Mouse (Mus musculus) liver, postnatal 0 days (tissue): ENCODE measurements around the gene Pip4k2b.

ENCODE experiments used
- CTCF ChIP-seq: sonication (generic); IDR thresholded peaks from 2 replicates; pipeline ENCODE4 v1.5.1; 2016; ENCODE audit warnings: antibody characterized with exemption, low read depth
- EP300 ChIP-seq: IDR thresholded peaks from 2 replicates; pipeline ENCODE4 v1.6.1; 2016; ENCODE audit warnings: antibody characterized with exemption, low read depth, mild to moderate bottlenecking

DNA sequence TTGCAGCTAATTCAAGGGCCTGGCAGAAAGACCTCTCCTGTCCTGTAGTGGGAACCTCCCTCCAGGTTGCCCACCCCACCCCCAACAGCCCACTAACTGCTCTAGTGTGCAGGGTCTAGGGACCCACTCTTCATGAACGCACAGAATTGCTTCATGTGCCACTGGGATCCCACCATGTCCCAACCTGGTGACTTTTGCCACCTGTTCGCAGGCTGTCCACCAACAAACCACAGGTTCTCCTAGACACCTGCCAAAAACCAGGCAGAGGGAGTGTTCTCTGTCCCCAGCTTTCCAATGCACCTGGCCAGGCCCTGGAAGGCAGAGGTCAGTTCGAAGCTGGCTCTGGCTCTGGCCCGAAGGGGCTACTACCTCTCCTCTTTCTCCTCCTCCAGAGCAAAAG, 50.1 kb downstream of the Pip4k2b start:
- TF ChIP-seq CTCF (no peak), EP300 (no peak)
